Mouse (Mus musculus) intestine, embryonic 15.5 days (tissue): ENCODE measurements around the gene A330070K13Rik. TPM values are rescaled to one million over a fixed set of nuclear protein-coding genes. Genes with fewer than 3 reads are reported as not detected.

Source experiments
- ATAC-seq: fragments of 200-750 bp; cut with Nextera tagmentation; 2 replicates; pipeline ENCODE4 v1.8.0; 2017; ENCODE audit warnings: moderate TSS enrichment, moderate library complexity
- H3K27ac ChIP-seq: fragments of 300-500 bp; sonication (generic); 2 replicates; pipeline ENCODE4 v1.5.1; 2015; ENCODE audit warnings: mild to moderate bottlenecking, inconsistent platforms
- H3K27me3 ChIP-seq: fragments of 300-500 bp; sonication (generic); replicated peaks from 2 replicates; pipeline ENCODE4 v1.6.1; 2015; ENCODE audit warnings: inconsistent platforms
- H3K36me3 ChIP-seq: fragments of 300-500 bp; sonication (generic); 2 replicates; pipeline ENCODE4 v1.6.1; 2015; ENCODE audit warnings: inconsistent platforms
- H3K4me1 ChIP-seq: fragments of 300-500 bp; sonication (generic); replicated peaks from 2 replicates; pipeline ENCODE4 v1.6.1; 2015; ENCODE audit warnings: inconsistent platforms
- H3K4me2 ChIP-seq: fragments of 300-500 bp; sonication (generic); replicated peaks from 2 replicates; pipeline ENCODE4 v1.6.1; 2015; ENCODE audit warnings: mild to moderate bottlenecking, inconsistent platforms
- H3K4me3 ChIP-seq: fragments of 300-500 bp; sonication (generic); replicated peaks from 2 replicates; pipeline ENCODE4 v1.5.1; 2015; ENCODE audit warnings: inconsistent platforms
- H3K9ac ChIP-seq: fragments of 300-500 bp; sonication (generic); 2 replicates; pipeline ENCODE4 v1.6.1; 2015; ENCODE audit warnings: inconsistent platforms
- H3K9me3 ChIP-seq: fragments of 300-500 bp; sonication (generic); 2 replicates; pipeline ENCODE4 v1.6.1; 2016; ENCODE audit warnings: inconsistent platforms
- WGBS: fragments of 180-500 bp; shearing (Covaris S2); methylation state at CpG from one replicate; pipeline ENCODE4 v1.1.7; 2015; 5-methylcytosine and 5-hydroxymethylcytosine counted together
- polyA plus RNA-seq: library from polyadenylated mRNA; unstranded; fragments of >200 nt; fragmentation: Nextera tagmentation; extraction: Ambion mirVana; gene quantifications from 2 replicates; pipeline ENCODE4 v1.2.1, GENCODE M21; 2015

Gene A330070K13Rik
- not detected in 2 replicates for polyA plus RNA-seq

GRCm38 (mm10) chr5:130384222-130384912 is at the start of gene A330070K13Rik:
A330070K13Rik (minus strand) TSS chr5:130384631.
- H3K4me2 ChIP-seq: peak within 1 kb of the TSS; percentile 22; the same call in 1 of the 2 replicates
- WGBS: 9% methylated on average over 13 of the region's 13 CpGs
- no peak within 1 kb of the TSS for H3K4me3 ChIP-seq

DNA sequence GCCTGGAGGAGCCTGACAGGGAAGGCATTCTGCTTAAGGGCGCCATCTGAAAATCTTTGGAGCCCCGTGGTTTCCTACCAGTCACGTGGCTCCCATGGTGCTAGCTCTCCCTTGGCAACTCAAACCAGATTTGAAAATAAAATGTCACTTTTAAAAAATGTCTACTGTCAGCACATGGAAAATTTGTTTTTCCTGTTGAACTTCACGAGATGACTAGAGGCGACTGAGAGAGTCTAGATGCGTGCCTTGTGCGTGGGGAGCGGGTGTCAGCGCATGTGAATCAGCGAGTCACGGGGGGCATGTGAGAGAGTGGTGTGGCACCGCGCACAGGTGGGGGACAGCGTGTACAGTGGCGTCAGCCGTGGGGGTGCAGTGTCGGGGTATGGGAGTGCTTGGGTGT is 27.1 kb upstream of the A330070K13Rik start:
- Histone ChIP-seq H3K27ac (no peak overlapping the region), H3K27me3 (no peaks in the 10 kb centered on the region), H3K9me3 (no peaks in the 10 kb centered on the region), H3K9ac (no peak overlapping the region), H3K36me3 (no peaks in the 10 kb centered on the region), H3K4me3 (no peak overlapping the region), H3K4me2 (no peak overlapping the region), H3K4me1 (no peaks in the 10 kb centered on the region)
- WGBS: 94% methylated on average over 17 of the region's 17 CpGs
- ATAC-seq: no peak

More at GRCm38 (mm10) chr5:130384222-130384912, at the start of gene A330070K13Rik:
- Histone ChIP-seq H3K9me3 (no peaks in the 10 kb centered on the region), H3K27me3 (no peaks in the 10 kb centered on the region), H3K4me1 (no peaks in the 10 kb centered on the region), H3K36me3 (no peaks in the 10 kb centered on the region), H3K27ac (no peak within 1 kb of the TSS), H3K9ac (no peak within 1 kb of the TSS)
- no peak for ATAC-seq

DNA sequence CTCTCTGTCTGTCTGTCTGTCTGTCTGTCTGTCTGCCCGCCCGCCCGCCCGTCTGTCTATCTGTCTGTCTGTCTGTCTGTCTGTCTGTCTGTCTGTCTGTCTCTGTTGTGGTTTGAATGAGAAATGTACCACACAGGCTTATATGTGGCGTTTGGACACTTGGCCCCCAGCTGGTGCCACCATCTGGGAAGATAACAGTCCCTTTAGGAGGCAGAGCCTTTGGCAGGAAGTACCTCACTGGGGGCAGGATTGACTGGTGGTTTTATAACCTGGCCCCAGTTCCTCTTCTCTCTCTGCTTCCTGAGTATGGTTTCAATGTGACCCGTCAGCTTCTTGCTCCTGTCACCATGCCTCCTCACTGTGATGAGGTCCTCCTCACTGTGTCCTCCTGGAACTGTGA is 25.3 kb upstream of the A330070K13Rik start:
- H3K27ac ChIP-seq: no peak overlapping the region
- H3K36me3 ChIP-seq: no peaks in the 10 kb centered on the region
- H3K9ac ChIP-seq: no peak overlapping the region
- 91% methylated on average over 6 of the region's 6 CpGs for WGBS
- H3K4me2 ChIP-seq: no peak overlapping the region
- H3K4me1 ChIP-seq: no peaks in the 10 kb centered on the region
- ATAC-seq: no peak
- no peaks in the 10 kb centered on the region for H3K9me3 ChIP-seq
- H3K27me3 ChIP-seq: no peaks in the 10 kb centered on the region
- no peak overlapping the region for H3K4me3 ChIP-seq

- ATAC-seq: no peak
- no peaks in the 10 kb centered on the region for H3K9me3 ChIP-seq
- WGBS: 48% methylated on average over 1 of the region's 1 CpGs
- H3K4me2 ChIP-seq: no peak overlapping the region
- H3K4me1 ChIP-seq: no peaks in the 10 kb centered on the region
- no peak overlapping the region for H3K9ac ChIP-seq
- H3K27me3 ChIP-seq: no peaks in the 10 kb centered on the region
- H3K36me3 ChIP-seq: no peaks in the 10 kb centered on the region
- no peak overlapping the region for H3K4me3 ChIP-seq
- no peak overlapping the region for H3K27ac ChIP-seq
These were observed 20.8 kb upstream of the A330070K13Rik start for GRCm38 (mm10) chr5:130405201-130405600.

DNA sequence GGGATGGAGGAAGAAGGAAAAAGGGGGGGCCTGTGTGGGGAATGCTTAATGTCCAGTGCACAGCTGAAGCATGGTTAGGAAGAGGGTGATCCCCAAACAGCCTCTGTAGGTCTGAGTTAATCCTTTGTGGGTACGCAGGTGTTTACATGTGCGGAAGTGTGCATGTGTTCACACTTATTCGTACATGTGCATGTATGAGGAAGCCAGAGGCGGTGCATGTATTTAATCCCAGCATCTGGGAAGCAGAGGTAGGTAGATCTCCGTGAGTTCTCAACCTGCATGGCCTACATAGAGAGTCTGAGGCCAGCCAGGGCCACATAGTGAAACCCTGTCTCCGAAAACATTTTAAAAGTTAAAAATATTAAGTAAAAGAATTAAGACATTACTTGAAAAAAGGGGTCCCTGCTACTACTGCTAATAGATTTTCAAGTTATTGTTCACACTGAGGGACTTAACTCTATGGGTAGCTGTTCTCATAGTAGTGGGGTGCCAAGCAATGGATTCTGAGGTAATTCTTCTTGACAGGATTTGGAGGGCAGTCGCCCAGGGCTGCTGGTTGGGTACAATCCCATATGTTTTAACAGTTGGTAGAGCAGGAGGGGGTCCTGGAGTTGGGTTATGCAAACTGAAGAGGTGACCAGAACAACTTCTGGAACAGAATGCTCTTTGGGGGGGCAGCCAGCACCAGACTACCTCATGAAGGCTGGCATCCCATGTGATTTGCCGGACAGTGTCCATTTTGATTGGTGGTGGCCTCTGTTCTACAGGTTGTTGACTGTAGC is 15.9 kb upstream of the A330070K13Rik start:
- no peaks in the 10 kb centered on the region for H3K27me3 ChIP-seq

GRCm38 (mm10) chr5:130395142-130395541 is 10.7 kb upstream of the A330070K13Rik start:
- Histone ChIP-seq H3K27ac (no peak overlapping the region), H3K4me3 (no peak overlapping the region), H3K4me1 (no peaks in the 10 kb centered on the region), H3K9ac (no peak overlapping the region), H3K27me3 (no peaks in the 10 kb centered on the region), H3K4me2 (no peak overlapping the region), H3K9me3 (no peaks in the 10 kb centered on the region), H3K36me3 (no peaks in the 10 kb centered on the region)
- no peak for ATAC-seq
- 59% methylated on average over 6 of the region's 6 CpGs for WGBS

More for the DNA sequence above, 15.9 kb upstream of the A330070K13Rik start:
- Histone ChIP-seq H3K27ac (no peak overlapping the region), H3K36me3 (no peaks in the 10 kb centered on the region), H3K4me1 (no peaks in the 10 kb centered on the region), H3K4me2 (no peak overlapping the region), H3K4me3 (no peak overlapping the region), H3K9me3 (no peaks in the 10 kb centered on the region), H3K9ac (no peak overlapping the region)
- WGBS: 92% methylated on average over 8 of the region's 8 CpGs
- no peak for ATAC-seq

DNA sequence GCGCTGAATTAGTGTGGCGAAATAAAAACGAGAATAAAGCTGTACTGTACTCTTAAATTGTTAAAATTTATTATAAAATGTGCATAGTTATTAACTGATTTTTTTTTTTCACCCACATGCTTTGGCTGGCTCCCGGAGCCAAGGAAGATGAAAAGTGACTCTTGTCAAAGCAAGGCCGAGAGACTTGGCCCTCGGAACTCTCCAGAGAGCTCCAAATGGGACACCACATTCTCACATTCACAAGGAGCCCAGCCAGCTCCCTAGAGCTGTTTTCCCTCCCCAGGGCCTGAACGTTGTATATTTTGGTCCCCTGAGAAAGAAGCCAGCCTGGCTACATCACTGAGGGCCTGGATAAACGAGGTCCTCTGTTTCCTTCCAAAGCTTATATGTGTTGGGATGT is 10.0 kb upstream of the A330070K13Rik start:
- no peaks in the 10 kb centered on the region for H3K9me3 ChIP-seq
- no peak overlapping the region for H3K27ac ChIP-seq
- no peaks in the 10 kb centered on the region for H3K36me3 ChIP-seq
- 73% methylated on average over 8 of the region's 8 CpGs for WGBS
- H3K27me3 ChIP-seq: no peaks in the 10 kb centered on the region
- no peak overlapping the region for H3K4me3 ChIP-seq
- no peaks in the 10 kb centered on the region for H3K4me1 ChIP-seq
- H3K9ac ChIP-seq: no peak overlapping the region
- no peak overlapping the region for H3K4me2 ChIP-seq
- no peak for ATAC-seq

DNA sequence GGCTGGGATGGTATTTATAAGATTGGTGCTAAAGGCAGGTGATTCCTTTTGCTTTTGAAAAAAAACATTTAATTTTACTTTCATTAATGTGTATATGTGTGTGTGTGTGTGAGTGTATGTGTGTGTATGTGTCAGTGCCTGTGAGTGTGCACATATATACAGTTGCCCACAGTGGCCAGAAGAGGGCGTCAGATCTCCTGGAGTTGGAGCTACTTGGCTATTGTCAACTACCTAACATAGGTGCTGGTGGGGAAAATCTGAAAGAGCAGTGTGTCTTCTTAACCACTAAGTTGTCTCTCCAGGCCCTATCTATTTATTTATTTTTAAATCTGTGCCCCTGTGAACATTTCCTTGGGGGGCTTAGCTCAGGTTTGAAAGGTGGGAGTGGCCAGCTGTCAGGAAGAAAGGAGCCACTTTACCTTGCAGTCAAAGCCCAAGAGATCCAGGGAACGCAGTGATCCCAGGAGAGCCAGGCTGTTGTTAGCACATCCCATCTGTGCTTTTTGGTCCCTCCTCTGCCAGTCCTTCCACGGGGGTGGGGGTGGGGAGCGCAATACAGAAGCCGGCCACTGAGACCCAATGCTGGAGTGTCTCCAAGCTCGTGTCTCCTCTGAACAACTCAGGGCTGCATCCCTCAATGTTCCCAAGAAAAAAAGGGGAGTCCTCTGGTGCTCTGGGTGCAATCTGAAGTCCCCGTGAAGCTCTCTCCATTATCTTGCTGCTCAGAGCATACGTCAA is 9.4 kb upstream of the A330070K13Rik start:
- no peak for ATAC-seq
- Histone ChIP-seq H3K27me3 (no peaks in the 10 kb centered on the region), H3K4me2 (no peak overlapping the region), H3K36me3 (no peaks in the 10 kb centered on the region), H3K4me3 (no peak overlapping the region), H3K4me1 (no peaks in the 10 kb centered on the region), H3K9me3 (no peaks in the 10 kb centered on the region), H3K27ac (no peak overlapping the region), H3K9ac (no peak overlapping the region)
- 51% methylated on average over 8 of the region's 8 CpGs for WGBS

- Histone ChIP-seq H3K27ac (no peak overlapping the region), H3K9me3 (no peaks in the 10 kb centered on the region), H3K4me3 (no peak overlapping the region), H3K27me3 (no peaks in the 10 kb centered on the region), H3K4me1 (no peaks in the 10 kb centered on the region), H3K4me2 (no peak overlapping the region), H3K36me3 (no peaks in the 10 kb centered on the region), H3K9ac (no peak overlapping the region)
- no peak for ATAC-seq
- 65% methylated on average over 7 of the region's 7 CpGs for WGBS
These were observed 2.0 kb upstream of the A330070K13Rik start for GRCm38 (mm10) chr5:130386418-130386817.

DNA sequence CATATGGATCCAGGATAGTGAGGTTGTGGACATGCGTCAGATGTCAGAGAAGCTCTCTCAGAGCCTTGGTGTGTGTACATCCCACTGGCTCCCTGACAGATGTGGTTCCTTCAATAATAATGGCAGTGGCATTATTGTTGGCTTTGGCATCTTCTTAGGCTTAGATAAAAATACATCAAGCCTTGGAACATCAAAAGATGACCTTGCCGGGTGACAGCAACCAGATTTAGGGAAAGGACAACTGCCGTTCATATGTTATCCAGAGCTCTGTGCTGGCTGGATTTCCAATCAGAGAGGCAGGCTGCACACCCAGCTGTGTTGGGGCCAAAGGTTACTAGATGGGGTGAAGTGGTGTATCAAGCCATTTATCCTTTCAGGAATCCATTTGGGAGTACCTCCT is 9.0 kb downstream of the A330070K13Rik start:
- no peak overlapping the region for H3K9ac ChIP-seq
- no peak overlapping the region for H3K27ac ChIP-seq
- 87% methylated on average over 3 of the region's 3 CpGs for WGBS
- H3K4me3 ChIP-seq: no peak overlapping the region
- no peaks in the 10 kb centered on the region for H3K36me3 ChIP-seq
- H3K9me3 ChIP-seq: no peaks in the 10 kb centered on the region
- no peaks in the 10 kb centered on the region for H3K4me1 ChIP-seq
- no peaks in the 10 kb centered on the region for H3K27me3 ChIP-seq
- no peak for ATAC-seq
- no peak overlapping the region for H3K4me2 ChIP-seq

- no peak for ATAC-seq
- Histone ChIP-seq H3K4me3 (no peak within 1 kb of the TSS), H3K4me2 (no peak within 1 kb of the TSS), H3K4me1 (no peaks in the 10 kb centered on the region), H3K27ac (no peak within 1 kb of the TSS), H3K27me3 (no peaks in the 10 kb centered on the region), H3K9me3 (no peaks in the 10 kb centered on the region), H3K36me3 (no peaks in the 10 kb centered on the region), H3K9ac (no peak within 1 kb of the TSS)
- 73% methylated on average over 11 of the region's 11 CpGs for WGBS
These were observed 15.2 kb downstream of the A330070K13Rik start, which contains the start of gene Caln1 for GRCm38 (mm10) chr5:130369237-130369636. Caln1 (plus strand) TSS chr5:130369455.

GRCm38 (mm10) chr5:130368236-130368635 is 16.2 kb downstream of the A330070K13Rik start:
- H3K36me3 ChIP-seq: no peaks in the 10 kb centered on the region
- no peaks in the 10 kb centered on the region for H3K9me3 ChIP-seq
- H3K4me1 ChIP-seq: no peaks in the 10 kb centered on the region
- no peak overlapping the region for H3K27ac ChIP-seq
- no peak overlapping the region for H3K9ac ChIP-seq
- no peak for ATAC-seq
- no peak overlapping the region for H3K4me3 ChIP-seq
- H3K27me3 ChIP-seq: no peaks in the 10 kb centered on the region
- no peak overlapping the region for H3K4me2 ChIP-seq
- WGBS: 78% methylated on average over 6 of the region's 6 CpGs
